Mouse (Mus musculus) lung, embryonic 15.5 days (tissue): ENCODE data around the gene Ptchd4. TPM values are rescaled to one million over a fixed set of nuclear protein-coding genes. Genes with fewer than 3 reads are reported as not detected.
A peak's percentile ranks its signal among the peaks of the same experiment; 100 is the strongest.

Source experiments
- ATAC-seq: fragments of 200-750 bp; cut with Nextera tagmentation; 2 replicates; pipeline ENCODE4 v1.8.0; 2017; ENCODE audit warnings: moderate number of reproducible peaks, borderline replicate concordance; ENCODE audit not compliant: low FRiP score, low TSS enrichment; ENCODE audit errors: extremely low read depth
- H3K27ac ChIP-seq: fragments of 300-500 bp; sonication (generic); 2 replicates; pipeline ENCODE4 v1.5.1; 2015; ENCODE audit warnings: moderate library complexity, mild to moderate bottlenecking, inconsistent platforms
- H3K27me3 ChIP-seq: fragments of 300-500 bp; sonication (generic); 2 replicates; pipeline ENCODE4 v1.6.1; 2015; ENCODE audit warnings: inconsistent platforms
- H3K36me3 ChIP-seq: fragments of 300-500 bp; sonication (generic); 2 replicates; pipeline ENCODE4 v1.6.1; 2015; ENCODE audit warnings: inconsistent platforms
- H3K4me1 ChIP-seq: fragments of 300-500 bp; sonication (generic); 2 replicates; pipeline ENCODE4 v1.6.1; 2015; ENCODE audit warnings: inconsistent platforms
- H3K4me2 ChIP-seq: fragments of 300-500 bp; sonication (generic); 2 replicates; pipeline ENCODE4 v1.6.1; 2015; ENCODE audit warnings: inconsistent platforms, mild to moderate bottlenecking, moderate library complexity
- H3K4me3 ChIP-seq: fragments of 300-500 bp; sonication (generic); 2 replicates; pipeline ENCODE4 v1.5.1; 2015; ENCODE audit warnings: mild to moderate bottlenecking, inconsistent platforms
- H3K9ac ChIP-seq: fragments of 300-500 bp; sonication (generic); 2 replicates; pipeline ENCODE4 v1.6.1; 2015; ENCODE audit warnings: inconsistent platforms
- H3K9me3 ChIP-seq: fragments of 300-500 bp; sonication (generic); 2 replicates; pipeline ENCODE4 v1.6.1; 2016; ENCODE audit warnings: inconsistent platforms
- WGBS: fragments of 180-500 bp; shearing (Covaris S2); methylation state at CpG from one replicate; pipeline ENCODE4 v1.1.7; 2015; 5-methylcytosine and 5-hydroxymethylcytosine counted together
- polyA plus RNA-seq: library from polyadenylated mRNA; unstranded; fragments of >200 nt; fragmentation: Nextera tagmentation; extraction: Ambion mirVana; gene quantifications from 2 replicates; pipeline ENCODE4 v1.2.1, GENCODE M21; 2015

The Ptchd4 gene
- polyA plus RNA-seq, 1 experiment from 2014 or later = 0.20 TPM

DNA sequence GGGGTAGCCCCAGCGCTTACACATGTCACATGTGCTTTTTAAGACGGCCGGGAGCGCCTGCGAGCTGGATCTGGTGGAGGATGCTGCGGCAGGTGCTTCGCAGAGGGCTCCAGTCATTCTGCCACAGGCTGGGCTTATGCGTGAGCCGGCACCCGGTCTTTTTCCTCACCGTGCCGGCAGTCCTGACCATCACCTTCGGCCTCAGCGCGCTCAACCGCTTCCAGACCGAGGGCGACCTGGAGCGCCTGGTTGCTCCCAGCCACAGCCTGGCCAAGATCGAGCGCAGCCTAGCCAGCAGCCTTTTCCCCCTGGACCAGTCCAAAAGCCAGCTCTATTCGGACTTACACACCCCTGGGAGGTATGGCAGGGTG, 850 bp downstream of the Ptchd4 start:
- Histone ChIP-seq H3K36me3 (no peaks in the 10 kb centered on the region), H3K27ac (no peak overlapping the region), H3K4me3 (peak overlapping the region; percentile 47), H3K9me3 (no peaks in the 10 kb centered on the region), H3K9ac (no peak overlapping the region), H3K27me3 (peaks cover 13% of the 10 kb centered on the region), H3K4me2 (peak overlapping the region; percentile 97), H3K4me1 (peaks cover 9% of the 10 kb centered on the region)
- ATAC-seq = peak; percentile 68
- 1% methylated on average over 22 of the region's 22 CpGs for WGBS

DNA sequence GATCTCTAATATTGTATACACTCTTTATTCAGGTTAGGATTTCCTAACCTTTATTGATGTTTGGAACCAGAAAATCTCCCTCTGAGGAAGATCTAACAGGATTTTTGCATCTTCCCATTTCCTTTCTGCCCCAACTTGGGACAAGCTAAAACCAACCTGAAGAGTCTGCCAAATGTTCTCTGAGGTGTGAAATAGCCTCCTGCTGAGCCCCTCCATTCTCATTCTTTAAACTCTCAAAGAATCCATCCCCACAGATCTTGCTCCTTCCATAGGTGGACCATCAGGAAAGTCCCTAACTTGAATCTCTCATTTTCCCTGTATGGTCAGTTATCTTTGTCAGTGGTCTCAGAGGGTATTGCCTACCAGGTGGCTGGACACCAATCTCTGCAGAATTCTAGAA, 20.0 kb downstream of the Ptchd4 start:
- ATAC-seq = no peak
- Histone ChIP-seq H3K27ac (no peak overlapping the region), H3K9me3 (no peaks in the 10 kb centered on the region), H3K9ac (no peak overlapping the region), H3K27me3 (no peaks in the 10 kb centered on the region), H3K36me3 (no peaks in the 10 kb centered on the region), H3K4me1 (no peaks in the 10 kb centered on the region), H3K4me3 (no peak overlapping the region), H3K4me2 (no peak overlapping the region)

DNA sequence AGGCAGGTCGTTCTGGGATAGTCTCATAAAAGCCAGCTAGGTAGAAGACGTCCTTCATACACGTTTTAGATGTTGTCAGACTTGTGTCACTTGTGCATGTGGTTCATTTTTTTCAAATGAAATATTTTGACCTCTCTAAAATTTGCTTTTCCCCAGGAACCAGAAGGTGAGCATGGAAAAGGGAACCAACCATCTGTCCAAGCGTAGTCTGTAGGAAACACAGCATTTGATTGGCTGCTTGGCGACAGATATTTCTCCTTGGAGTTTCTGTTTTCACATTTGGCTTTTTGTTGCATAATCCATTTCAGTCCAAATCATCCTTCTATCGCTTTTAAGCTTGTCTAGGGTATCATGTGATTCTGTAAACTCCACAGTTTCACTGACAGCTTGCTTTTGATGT, 20.8 kb downstream of the Ptchd4 start:
- no peak overlapping the region for H3K4me2 ChIP-seq
- H3K9me3 ChIP-seq = no peaks in the 10 kb centered on the region
- no peaks in the 10 kb centered on the region for H3K27me3 ChIP-seq
- H3K4me3 ChIP-seq = no peak overlapping the region
- H3K9ac ChIP-seq = no peak overlapping the region
- no peaks in the 10 kb centered on the region for H3K4me1 ChIP-seq
- H3K27ac ChIP-seq = no peak overlapping the region
- WGBS = 73% methylated on average over 6 of the region's 6 CpGs
- H3K36me3 ChIP-seq = no peaks in the 10 kb centered on the region
- no peak for ATAC-seq

DNA sequence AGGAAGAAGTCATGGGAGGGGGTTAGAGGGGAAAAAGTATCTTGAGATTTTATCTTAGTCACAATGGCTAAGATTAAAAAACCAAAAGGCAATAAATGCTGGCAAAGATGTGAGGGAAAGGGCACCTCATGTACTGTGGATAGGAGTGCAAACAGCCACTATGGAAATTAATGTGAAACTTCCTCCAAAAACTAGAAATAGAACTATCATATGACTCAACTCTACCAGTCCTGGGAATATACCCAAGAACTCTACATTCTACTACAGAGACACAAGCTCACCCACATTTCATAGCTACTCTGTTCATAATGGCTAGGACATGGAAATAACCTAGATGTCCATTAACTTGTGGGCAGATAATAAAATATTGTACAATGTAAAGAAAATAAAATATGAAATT, 30.3 kb downstream of the Ptchd4 start:
- no peaks in the 10 kb centered on the region for H3K9me3 ChIP-seq
- H3K27ac ChIP-seq = no peak overlapping the region
- H3K27me3 ChIP-seq = no peaks in the 10 kb centered on the region
- no peak overlapping the region for H3K4me2 ChIP-seq
- H3K9ac ChIP-seq = no peak overlapping the region
- ATAC-seq = no peak
- H3K36me3 ChIP-seq = no peaks in the 10 kb centered on the region
- H3K4me3 ChIP-seq = no peak overlapping the region
- no peaks in the 10 kb centered on the region for H3K4me1 ChIP-seq

DNA sequence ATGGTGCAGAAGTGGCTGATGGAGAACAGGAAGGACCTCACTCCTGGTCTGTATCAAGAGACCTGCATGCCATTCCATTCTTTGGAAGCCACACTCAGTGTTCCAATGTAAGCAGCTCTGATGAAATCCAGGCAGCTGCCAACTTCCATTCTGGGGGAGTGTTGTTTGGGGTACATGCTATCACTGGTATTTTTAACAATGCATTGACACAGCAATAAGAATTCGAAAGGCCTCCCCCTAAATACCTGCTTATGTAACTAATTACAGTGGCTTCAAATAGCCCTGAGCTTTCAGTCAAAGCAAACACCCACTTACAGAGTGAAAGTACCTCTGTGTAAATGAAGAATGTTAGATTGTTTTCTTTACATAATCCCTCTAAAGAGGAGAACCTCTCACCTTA, 42.7 kb downstream of the Ptchd4 start:
- no peaks in the 10 kb centered on the region for H3K9me3 ChIP-seq
- H3K4me1 ChIP-seq = no peaks in the 10 kb centered on the region
- H3K27me3 ChIP-seq = no peaks in the 10 kb centered on the region
- no peak overlapping the region for H3K4me3 ChIP-seq
- 34% methylated on average over 1 of the region's 1 CpGs for WGBS
- H3K27ac ChIP-seq = no peak overlapping the region
- no peak for ATAC-seq
- no peak overlapping the region for H3K4me2 ChIP-seq
- no peak overlapping the region for H3K9ac ChIP-seq
- H3K36me3 ChIP-seq = no peaks in the 10 kb centered on the region

DNA sequence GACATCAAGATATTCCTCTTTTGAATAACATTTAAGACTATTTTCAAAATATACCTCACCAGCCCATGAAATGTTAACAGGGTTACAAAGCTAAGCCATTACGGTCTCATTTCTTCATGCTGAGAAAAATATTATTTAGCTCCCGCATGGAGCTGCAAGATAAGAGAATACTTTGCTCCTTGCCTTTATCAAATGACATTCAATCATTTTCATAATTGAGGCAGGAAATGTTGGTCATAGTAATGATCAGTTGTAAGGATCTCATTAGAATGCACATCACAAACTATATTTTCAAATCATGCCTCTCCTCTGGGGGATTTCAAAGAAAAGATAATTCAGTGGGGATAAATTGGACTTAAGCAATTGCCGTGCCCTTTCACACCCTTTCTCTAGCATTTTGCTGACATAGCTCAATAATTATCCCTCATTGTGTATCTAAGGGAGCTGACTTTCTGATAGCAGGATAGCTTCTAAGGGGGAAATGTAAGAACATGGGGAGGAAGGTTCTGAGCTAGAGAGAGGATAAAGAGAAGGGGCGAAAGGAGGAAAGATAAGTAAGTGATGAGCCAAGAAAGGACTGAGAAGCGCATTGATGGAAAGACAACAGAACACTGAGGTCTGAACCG, 47.5 kb downstream of the Ptchd4 start:
- H3K9ac ChIP-seq = no peak overlapping the region
- H3K4me1 ChIP-seq = no peaks in the 10 kb centered on the region
- no peaks in the 10 kb centered on the region for H3K27me3 ChIP-seq
- H3K4me3 ChIP-seq = no peak overlapping the region
- 77% methylated on average over 6 of the region's 6 CpGs for WGBS
- H3K27ac ChIP-seq = no peak overlapping the region
- H3K9me3 ChIP-seq = no peaks in the 10 kb centered on the region
- H3K36me3 ChIP-seq = no peaks in the 10 kb centered on the region
- H3K4me2 ChIP-seq = no peak overlapping the region
- ATAC-seq = no peak

DNA sequence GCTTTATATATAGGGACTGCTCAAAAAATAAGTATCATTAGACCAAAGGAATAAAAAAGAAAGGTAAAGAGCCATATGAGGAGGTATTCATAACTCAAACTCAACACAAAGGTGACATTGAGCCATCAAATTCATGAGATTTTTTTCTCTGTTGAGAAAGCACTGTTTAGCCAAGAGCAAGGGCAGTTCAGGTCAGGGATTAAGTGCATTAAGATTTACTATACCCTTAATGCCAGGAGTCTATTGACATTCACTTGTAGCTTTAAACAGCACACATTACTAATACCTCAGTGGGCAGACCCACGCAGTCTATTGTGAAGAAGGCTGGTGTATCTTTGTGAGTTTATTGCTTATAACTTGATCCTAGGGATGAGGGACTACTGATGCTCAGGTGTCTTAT, 49.0 kb downstream of the Ptchd4 start:
- H3K9ac ChIP-seq = no peak overlapping the region
- no peaks in the 10 kb centered on the region for H3K9me3 ChIP-seq
- no peak overlapping the region for H3K4me2 ChIP-seq
- no peaks in the 10 kb centered on the region for H3K27me3 ChIP-seq
- H3K27ac ChIP-seq = no peak overlapping the region
- H3K36me3 ChIP-seq = no peaks in the 10 kb centered on the region
- ATAC-seq = no peak
- WGBS = 55% methylated on average over 1 of the region's 1 CpGs
- no peak overlapping the region for H3K4me3 ChIP-seq
- H3K4me1 ChIP-seq = no peaks in the 10 kb centered on the region

DNA sequence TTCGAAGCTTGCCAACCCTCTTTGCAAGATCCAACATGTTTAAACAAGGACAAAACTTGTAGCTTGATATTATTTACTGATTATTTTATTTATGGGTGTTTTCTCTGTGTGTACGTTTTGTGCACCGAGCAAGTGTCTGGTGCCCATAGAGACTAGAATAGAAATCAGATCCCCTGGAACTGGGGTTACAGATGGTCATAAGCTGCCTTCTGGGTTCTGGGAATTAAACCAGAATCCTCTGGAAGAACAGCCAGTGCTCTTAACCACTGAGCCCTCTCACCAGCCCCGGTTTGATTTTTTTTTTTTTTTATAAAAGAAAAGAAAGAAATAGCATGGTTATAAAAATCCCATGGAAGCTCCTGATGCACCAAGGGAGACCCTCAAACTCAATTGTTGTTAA, 59.1 kb downstream of the Ptchd4 start:
- Histone ChIP-seq H3K27ac (no peak overlapping the region), H3K36me3 (no peaks in the 10 kb centered on the region), H3K9ac (no peak overlapping the region), H3K27me3 (no peaks in the 10 kb centered on the region), H3K4me3 (no peak overlapping the region), H3K9me3 (no peaks in the 10 kb centered on the region), H3K4me1 (no peaks in the 10 kb centered on the region), H3K4me2 (no peak overlapping the region)
- ATAC-seq = no peak
- 79% methylated on average over 4 of the region's 4 CpGs for WGBS

DNA sequence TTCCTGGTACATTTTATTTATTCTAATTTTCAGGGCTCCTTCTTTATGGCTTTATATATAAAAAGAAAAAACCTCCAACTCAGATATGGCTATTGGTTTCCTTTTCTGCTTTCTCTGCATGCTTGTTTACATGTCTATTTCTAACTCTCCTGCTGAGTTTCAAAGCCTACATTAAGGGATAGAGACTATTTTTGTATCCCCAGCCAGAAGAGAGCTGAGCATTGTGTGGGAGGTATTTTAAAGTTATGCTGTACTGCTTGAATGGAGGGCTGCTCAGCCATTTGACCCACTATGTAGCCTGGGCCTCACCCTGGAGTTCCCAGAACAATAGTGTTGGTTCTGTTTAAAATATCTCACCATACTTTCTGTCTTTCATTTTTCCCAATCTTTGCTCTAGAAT, 77.3 kb downstream of the Ptchd4 start:
- no peaks in the 10 kb centered on the region for H3K9me3 ChIP-seq
- H3K4me1 ChIP-seq = no peaks in the 10 kb centered on the region
- no peak overlapping the region for H3K9ac ChIP-seq
- H3K27me3 ChIP-seq = no peaks in the 10 kb centered on the region
- H3K36me3 ChIP-seq = no peaks in the 10 kb centered on the region
- no peak overlapping the region for H3K27ac ChIP-seq
- H3K4me2 ChIP-seq = no peak overlapping the region
- H3K4me3 ChIP-seq = no peak overlapping the region
- no peak for ATAC-seq

DNA sequence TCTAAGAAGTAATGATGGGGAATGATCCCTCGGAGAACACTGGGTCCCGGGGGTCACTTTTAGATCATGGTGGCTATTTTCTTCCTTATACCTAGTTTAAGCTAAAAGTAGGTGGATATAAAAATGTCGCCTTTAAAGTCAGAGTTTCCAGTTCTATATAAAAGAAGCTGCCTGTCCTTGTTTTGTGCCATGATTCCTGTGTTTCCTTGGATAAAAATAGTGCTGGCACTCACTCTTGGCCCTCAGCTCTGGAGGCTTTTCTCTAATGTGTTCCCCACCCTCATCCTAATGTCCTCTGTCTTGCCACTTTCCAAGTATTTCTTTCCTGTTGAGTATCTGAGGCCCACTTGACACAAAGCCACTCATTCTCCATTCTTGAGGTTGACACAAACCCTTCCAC, 79.6 kb downstream of the Ptchd4 start:
- no peaks in the 10 kb centered on the region for H3K9me3 ChIP-seq
- no peaks in the 10 kb centered on the region for H3K36me3 ChIP-seq
- no peak overlapping the region for H3K9ac ChIP-seq
- H3K27ac ChIP-seq = no peak overlapping the region
- no peaks in the 10 kb centered on the region for H3K27me3 ChIP-seq
- WGBS = 88% methylated on average over 3 of the region's 3 CpGs
- H3K4me3 ChIP-seq = no peak overlapping the region
- no peak overlapping the region for H3K4me2 ChIP-seq
- no peak for ATAC-seq
- H3K4me1 ChIP-seq = no peaks in the 10 kb centered on the region

DNA sequence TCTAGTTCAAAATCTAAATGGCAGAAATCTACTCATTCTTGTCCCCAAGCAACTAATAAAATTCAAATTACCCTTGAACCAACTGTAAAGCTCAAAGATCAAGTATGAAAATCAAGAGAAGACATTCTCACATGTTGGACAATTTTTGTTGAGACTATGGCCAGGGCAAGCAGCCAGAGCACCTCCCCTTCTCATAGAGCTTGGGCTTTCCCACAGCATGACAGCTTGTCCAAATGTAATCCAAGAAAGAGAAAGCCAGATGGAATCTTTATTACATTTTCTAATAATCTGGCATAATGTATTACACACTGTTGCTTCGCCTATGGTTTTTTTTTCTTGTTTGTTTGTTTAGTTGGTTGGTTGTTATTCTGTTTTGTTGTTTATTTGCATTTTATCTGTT, 102.7 kb downstream of the Ptchd4 start:
- 76% methylated on average over 1 of the region's 1 CpGs for WGBS
- H3K9ac ChIP-seq = no peak overlapping the region
- no peak overlapping the region for H3K27ac ChIP-seq
- no peaks in the 10 kb centered on the region for H3K9me3 ChIP-seq
- no peak overlapping the region for H3K4me2 ChIP-seq
- no peaks in the 10 kb centered on the region for H3K27me3 ChIP-seq
- no peaks in the 10 kb centered on the region for H3K4me1 ChIP-seq
- ATAC-seq = no peak
- no peaks in the 10 kb centered on the region for H3K36me3 ChIP-seq
- no peak overlapping the region for H3K4me3 ChIP-seq

DNA sequence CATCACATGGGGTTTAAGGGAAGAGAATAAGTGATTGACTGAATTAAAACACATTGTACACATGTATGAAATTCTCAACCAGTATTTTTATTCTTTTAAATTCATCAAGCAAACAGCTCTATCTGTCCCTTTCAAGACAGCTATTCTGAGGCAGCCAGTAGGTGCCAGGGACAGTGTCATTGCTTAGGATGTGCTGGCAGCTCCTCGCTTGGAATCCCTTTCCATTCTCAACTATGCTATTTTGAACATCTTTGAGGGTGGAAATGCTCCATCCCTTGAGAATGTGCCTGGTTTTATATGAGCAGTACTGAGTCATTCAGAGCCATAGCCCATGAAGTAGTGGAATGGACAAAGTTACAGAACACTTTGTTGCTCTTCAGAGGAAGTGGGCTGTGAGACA, 112.2 kb downstream of the Ptchd4 start:
- no peaks in the 10 kb centered on the region for H3K4me1 ChIP-seq
- H3K27me3 ChIP-seq = no peaks in the 10 kb centered on the region
- no peaks in the 10 kb centered on the region for H3K9me3 ChIP-seq
- WGBS = 75% methylated on average over 1 of the region's 1 CpGs
- no peak overlapping the region for H3K27ac ChIP-seq
- no peaks in the 10 kb centered on the region for H3K36me3 ChIP-seq
- H3K9ac ChIP-seq = no peak overlapping the region
- H3K4me2 ChIP-seq = no peak overlapping the region
- ATAC-seq = no peak
- H3K4me3 ChIP-seq = no peak overlapping the region

DNA sequence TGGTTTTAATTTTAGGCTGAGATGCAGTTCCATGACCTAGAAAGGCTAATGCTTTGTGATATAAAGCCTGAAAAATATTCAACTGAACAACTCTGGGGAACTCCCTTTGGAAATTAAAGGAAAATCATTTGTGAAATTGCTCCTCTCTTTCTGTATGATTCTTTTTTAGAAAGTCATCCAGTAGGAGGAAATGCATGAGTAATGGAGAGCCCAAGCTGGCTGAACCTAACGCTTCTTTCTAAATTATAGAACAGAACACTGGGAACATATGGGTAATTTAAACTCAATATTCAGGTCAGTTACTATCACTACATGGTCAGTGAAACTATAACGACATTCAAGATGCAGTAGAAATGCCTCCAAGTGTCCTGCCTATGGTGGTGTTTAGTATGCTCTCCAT, 114.6 kb downstream of the Ptchd4 start:
- H3K27me3 ChIP-seq = no peaks in the 10 kb centered on the region
- WGBS = 79% methylated on average over 2 of the region's 2 CpGs
- ATAC-seq = no peak
- H3K4me3 ChIP-seq = no peak overlapping the region
- no peaks in the 10 kb centered on the region for H3K36me3 ChIP-seq
- no peaks in the 10 kb centered on the region for H3K4me1 ChIP-seq
- no peak overlapping the region for H3K4me2 ChIP-seq
- no peak overlapping the region for H3K9ac ChIP-seq
- no peaks in the 10 kb centered on the region for H3K9me3 ChIP-seq
- H3K27ac ChIP-seq = no peak overlapping the region
